Mouse (Mus musculus) CH12.LX (cell line): Measurements from ENCODE around the gene Esr1.

Experiments used
- EP300 ChIP-seq: IDR thresholded peaks from 2 replicates; pipeline ENCODE4 v1.6.1; 2011; ENCODE audit warnings: low read length, improper control_type of control experiment
- POLR2A ChIP-seq: IDR thresholded peaks from 2 replicates; pipeline ENCODE4 v1.6.1; 2011; ENCODE audit warnings: low read depth, mild to moderate bottlenecking, improper control_type of control experiment, low read length
- ZMIZ1 ChIP-seq: IDR thresholded peaks from 2 replicates; pipeline ENCODE4 v1.6.1; 2012; ENCODE audit warnings: low read depth, mild to moderate bottlenecking, inconsistent platforms, low read length, improper control_type of control experiment

GRCm38 (mm10) chr10:4993802-4994201 is 382.4 kb downstream of the Esr1 start:
- TF ChIP-seq EP300 (no peak), POLR2A (no peak), ZMIZ1 (no peak)
